Mouse (Mus musculus) forebrain, embryonic 10.5 days (tissue): Measurements from ENCODE around the gene Tex264. TPM values are rescaled to one million over a fixed set of nuclear protein-coding genes. Genes with fewer than 3 reads are reported as not detected.

ENCODE experiments used
- DNase-seq: peaks from one replicate; pipeline ENCODE4 v3.0.0-alpha.2; 2017; ENCODE audit warnings: low spot score; ENCODE audit errors: extremely low spot score
- H3K27ac ChIP-seq: fragments of 300-500 bp; sonication (generic); 2 replicates; pipeline ENCODE4 v1.5.1; 2016; ENCODE audit warnings: mild to moderate bottlenecking
- H3K27me3 ChIP-seq: fragments of 300-500 bp; sonication (generic); 2 replicates; pipeline ENCODE4 v1.6.1; 2016; ENCODE audit warnings: mild to moderate bottlenecking; ENCODE audit not compliant: poor library complexity, severe bottlenecking
- H3K36me3 ChIP-seq: fragments of 300-500 bp; sonication (generic); replicated peaks from 2 replicates; pipeline ENCODE4 v1.6.1; 2016; ENCODE audit warnings: mild to moderate bottlenecking, moderate library complexity
- H3K4me1 ChIP-seq: fragments of 300-500 bp; sonication (generic); 2 replicates; pipeline ENCODE4 v1.6.1; 2016
- H3K4me3 ChIP-seq: fragments of 300-500 bp; sonication (generic); 2 replicates; pipeline ENCODE4 v1.5.1; 2016; ENCODE audit warnings: mild to moderate bottlenecking, moderate library complexity
- H3K9me3 ChIP-seq: fragments of 300-500 bp; sonication (generic); 2 replicates; pipeline ENCODE4 v1.6.1; 2016; ENCODE audit warnings: mild to moderate bottlenecking, moderate library complexity
- WGBS: fragments of 180-500 bp; shearing (Covaris S2); methylation state at CpG from one replicate; pipeline ENCODE4 v1.1.7; 2016; 5-methylcytosine and 5-hydroxymethylcytosine counted together
- polyA plus RNA-seq: library from polyadenylated mRNA; unstranded; fragments of >200 nt; fragmentation: Nextera tagmentation; extraction: Ambion mirVana; gene quantifications from 2 replicates; pipeline ENCODE4 v1.2.1, GENCODE M21; 2016

Tex264 gene
- polyA plus RNA-seq, 1 experiment from 2014 or later, result 25.6 TPM

- peak overlapping the region; percentile 87; the same call in 1 of the 2 replicates for H3K27ac ChIP-seq
- WGBS, result 83% methylated on average over 6 of the region's 6 CpGs
- H3K36me3 ChIP-seq, result peaks cover 32% of the 10 kb centered on the region
- no peaks in the 10 kb centered on the region for H3K9me3 ChIP-seq
- H3K4me1 ChIP-seq, result peaks cover 33% of the 10 kb centered on the region
- no peaks in the 10 kb centered on the region for H3K27me3 ChIP-seq
- H3K4me3 ChIP-seq, result peak overlapping the region; percentile 73
- DNase-seq, result no peak
These were observed 1.4 kb downstream of the Tex264 start for GRCm38 (mm10) chr9:106684093-106684872.

GRCm38 (mm10) chr9:106681026-106681425 is 4.7 kb downstream of the Tex264 start:
- Histone ChIP-seq H3K27me3 (no peaks in the 10 kb centered on the region), H3K4me3 (no peak overlapping the region), H3K9me3 (no peaks in the 10 kb centered on the region), H3K36me3 (peaks cover 42% of the 10 kb centered on the region), H3K4me1 (peaks cover 16% of the 10 kb centered on the region), H3K27ac (no peak overlapping the region)
- no peak for DNase-seq
- 91% methylated on average over 9 of the region's 9 CpGs for WGBS

GRCm38 (mm10) chr9:106678242-106678641 is 7.5 kb downstream of the Tex264 start:
- Histone ChIP-seq H3K27me3 (no peaks in the 10 kb centered on the region), H3K9me3 (no peaks in the 10 kb centered on the region), H3K36me3 (peaks cover 46% of the 10 kb centered on the region), H3K27ac (no peak overlapping the region), H3K4me1 (no peaks in the 10 kb centered on the region), H3K4me3 (no peak overlapping the region)
- no peak for DNase-seq
- 84% methylated on average over 4 of the region's 4 CpGs for WGBS

- Histone ChIP-seq H3K36me3 (peaks cover 51% of the 10 kb centered on the region), H3K4me1 (no peaks in the 10 kb centered on the region), H3K4me3 (no peak overlapping the region), H3K9me3 (no peaks in the 10 kb centered on the region), H3K27ac (no peak overlapping the region), H3K27me3 (no peaks in the 10 kb centered on the region)
- 85% methylated on average over 5 of the region's 5 CpGs for WGBS
- DNase-seq, result no peak
These were observed 8.0 kb downstream of the Tex264 start for GRCm38 (mm10) chr9:106677702-106678101.

- peaks cover 56% of the 10 kb centered on the region for H3K36me3 ChIP-seq
- no peaks in the 10 kb centered on the region for H3K9me3 ChIP-seq
- 83% methylated on average over 4 of the region's 4 CpGs for WGBS
- H3K27me3 ChIP-seq, result no peaks in the 10 kb centered on the region
- no peak overlapping the region for H3K27ac ChIP-seq
- no peak overlapping the region for H3K4me3 ChIP-seq
- DNase-seq, result no peak
- no peaks in the 10 kb centered on the region for H3K4me1 ChIP-seq
These were observed 9.2 kb downstream of the Tex264 start for GRCm38 (mm10) chr9:106676571-106676970.

GRCm38 (mm10) chr9:106675965-106676364 is 9.8 kb downstream of the Tex264 start:
- Histone ChIP-seq H3K9me3 (no peaks in the 10 kb centered on the region), H3K4me1 (no peaks in the 10 kb centered on the region), H3K4me3 (no peak overlapping the region), H3K27me3 (no peaks in the 10 kb centered on the region), H3K36me3 (peaks cover 56% of the 10 kb centered on the region), H3K27ac (no peak overlapping the region)
- 74% methylated on average over 9 of the region's 9 CpGs for WGBS
- no peak for DNase-seq

- WGBS, result 2% methylated on average over 1 of the region's 1 CpGs
- Histone ChIP-seq H3K4me3 (no peak overlapping the region), H3K27ac (no peak overlapping the region), H3K36me3 (peaks cover 54% of the 10 kb centered on the region), H3K27me3 (no peaks in the 10 kb centered on the region), H3K9me3 (no peaks in the 10 kb centered on the region), H3K4me1 (no peaks in the 10 kb centered on the region)
- DNase-seq, result peak; percentile 75
These were observed 10.2 kb downstream of the Tex264 start for GRCm38 (mm10) chr9:106675480-106675879.

GRCm38 (mm10) chr9:106673860-106674259 is 11.9 kb downstream of the Tex264 start:
- no peak overlapping the region for H3K4me3 ChIP-seq
- WGBS, result 88% methylated on average over 2 of the region's 2 CpGs
- no peak overlapping the region for H3K27ac ChIP-seq
- H3K27me3 ChIP-seq, result no peaks in the 10 kb centered on the region
- H3K36me3 ChIP-seq, result peaks cover 43% of the 10 kb centered on the region
- no peaks in the 10 kb centered on the region for H3K4me1 ChIP-seq
- no peak for DNase-seq
- H3K9me3 ChIP-seq, result no peaks in the 10 kb centered on the region

- H3K4me1 ChIP-seq, result peaks cover 29% of the 10 kb centered on the region
- H3K4me3 ChIP-seq, result no peak overlapping the region
- peaks cover 54% of the 10 kb centered on the region for H3K36me3 ChIP-seq
- H3K27ac ChIP-seq, result no peak overlapping the region
- 82% methylated on average over 6 of the region's 6 CpGs for WGBS
- H3K27me3 ChIP-seq, result no peaks in the 10 kb centered on the region
- no peaks in the 10 kb centered on the region for H3K9me3 ChIP-seq
- no peak for DNase-seq
These were observed 20.9 kb downstream of the Tex264 start for GRCm38 (mm10) chr9:106664856-106665255.

GRCm38 (mm10) chr9:106664433-106664832 is 21.3 kb downstream of the Tex264 start:
- H3K27me3 ChIP-seq, result no peaks in the 10 kb centered on the region
- H3K4me3 ChIP-seq, result no peak overlapping the region
- no peak overlapping the region for H3K27ac ChIP-seq
- peaks cover 53% of the 10 kb centered on the region for H3K36me3 ChIP-seq
- H3K4me1 ChIP-seq, result peaks cover 34% of the 10 kb centered on the region
- no peak for DNase-seq
- no peaks in the 10 kb centered on the region for H3K9me3 ChIP-seq
- WGBS, result 69% methylated on average over 4 of the region's 4 CpGs

GRCm38 (mm10) chr9:106663200-106663599 is 22.5 kb downstream of the Tex264 start:
- H3K36me3 ChIP-seq, result peaks cover 65% of the 10 kb centered on the region

GRCm38 (mm10) chr9:106659935-106660334 is 25.8 kb downstream of the Tex264 start:
- peaks cover 45% of the 10 kb centered on the region for H3K36me3 ChIP-seq
- DNase-seq, result no peak
- no peak overlapping the region for H3K27ac ChIP-seq
- H3K4me3 ChIP-seq, result no peak overlapping the region
- 54% methylated on average over 1 of the region's 1 CpGs for WGBS
- H3K27me3 ChIP-seq, result peaks cover 31% of the 10 kb centered on the region
- H3K9me3 ChIP-seq, result no peaks in the 10 kb centered on the region
- peaks cover 67% of the 10 kb centered on the region for H3K4me1 ChIP-seq

More at GRCm38 (mm10) chr9:106663200-106663599, 22.5 kb downstream of the Tex264 start:
- Histone ChIP-seq H3K27ac (no peak overlapping the region), H3K9me3 (no peaks in the 10 kb centered on the region), H3K4me1 (peaks cover 46% of the 10 kb centered on the region), H3K4me3 (no peak overlapping the region), H3K27me3 (0 out of 2 replicates have a peak, but pooled peaks cover 4% of the 10 kb centered on the region)
- WGBS, result 91% methylated on average over 6 of the region's 6 CpGs
- no peak for DNase-seq

GRCm38 (mm10) chr9:106659441-106659840 is 26.3 kb downstream of the Tex264 start:
- no peaks in the 10 kb centered on the region for H3K9me3 ChIP-seq
- H3K4me3 ChIP-seq, result no peak overlapping the region
- WGBS, result 25% methylated on average over 7 of the region's 7 CpGs
- H3K27me3 ChIP-seq, result peaks cover 36% of the 10 kb centered on the region
- DNase-seq, result peak; percentile 20
- peak overlapping the region; percentile 51; the same call in 1 of the 2 replicates for H3K27ac ChIP-seq
- H3K36me3 ChIP-seq, result peaks cover 42% of the 10 kb centered on the region
- peaks cover 64% of the 10 kb centered on the region for H3K4me1 ChIP-seq
